Mouse (Mus musculus) stomach, embryonic 16.5 days (tissue): ENCODE measurements around the gene Pate2. TPM values are rescaled to one million over a fixed set of nuclear protein-coding genes. Genes with fewer than 3 reads are reported as not detected.

ENCODE experiments used
- ATAC-seq: fragments of 200-750 bp; cut with Nextera tagmentation; 2 replicates; pipeline ENCODE4 v1.8.0; 2017; ENCODE audit warnings: moderate number of reproducible peaks, moderate TSS enrichment; ENCODE audit not compliant: insufficient read depth, low FRiP score
- H3K27ac ChIP-seq: fragments of 300-500 bp; sonication (generic); 2 replicates; pipeline ENCODE4 v1.5.1; 2014; ENCODE audit warnings: low read length
- H3K27me3 ChIP-seq: fragments of 300-500 bp; sonication (generic); 2 replicates; pipeline ENCODE4 v1.6.1; 2014; ENCODE audit warnings: low read length, control low read depth, mixed read lengths; ENCODE audit not compliant: control insufficient read depth, insufficient read depth
- H3K36me3 ChIP-seq: fragments of 300-500 bp; sonication (generic); 2 replicates; pipeline ENCODE4 v1.6.1; 2014; ENCODE audit warnings: low read length; ENCODE audit not compliant: control insufficient read depth, insufficient read depth
- H3K4me1 ChIP-seq: fragments of 300-500 bp; sonication (generic); 2 replicates; pipeline ENCODE4 v1.6.1; 2014; ENCODE audit warnings: low read length, control low read depth, mixed read lengths; ENCODE audit not compliant: control insufficient read depth, insufficient read depth
- H3K4me2 ChIP-seq: fragments of 300-500 bp; sonication (generic); 2 replicates; pipeline ENCODE4 v1.6.1; 2014; ENCODE audit warnings: low read depth, low read length, mixed read lengths
- H3K4me3 ChIP-seq: fragments of 300-500 bp; sonication (generic); replicated peaks from 2 replicates; pipeline ENCODE4 v1.5.1; 2014; ENCODE audit warnings: mild to moderate bottlenecking, low read length
- H3K9ac ChIP-seq: fragments of 300-500 bp; sonication (generic); 2 replicates; pipeline ENCODE4 v1.6.1; 2014; ENCODE audit warnings: low read length
- H3K9me3 ChIP-seq: fragments of 300-500 bp; sonication (generic); replicated peaks from 2 replicates; pipeline ENCODE4 v1.6.1; 2016; ENCODE audit warnings: low read length, control low read depth; ENCODE audit not compliant: control insufficient read depth
- WGBS: fragments of 180-500 bp; shearing (Covaris S2); extraction: QIAGEN DNeasy Blood & Tissue Kit; methylation state at CpG from one replicate; pipeline ENCODE4 v1.1.7; 2014; 5-methylcytosine and 5-hydroxymethylcytosine counted together
- polyA plus RNA-seq: library from polyadenylated mRNA; unstranded; fragments of >200 nt; fragmentation: Nextera tagmentation; extraction: Ambion mirVana; gene quantifications from 2 replicates; pipeline ENCODE4 v1.2.1, GENCODE M21; 2015

The Pate2 gene
- polyA plus RNA-seq, 1 experiment from 2014 or later = 0.57 TPM

GRCm38 (mm10) chr9:35533266-35533665 lies 36.8 kb upstream of the Pate2 start:
- Histone ChIP-seq H3K4me1 (no peaks in the 10 kb centered on the region), H3K4me2 (no peak overlapping the region), H3K27me3 (no peaks in the 10 kb centered on the region), H3K27ac (peak overlapping the region; percentile 17; the same call in 1 of the 2 replicates), H3K9me3 (no peaks in the 10 kb centered on the region), H3K9ac (no peak overlapping the region), H3K4me3 (no peak overlapping the region), H3K36me3 (no peaks in the 10 kb centered on the region)
- WGBS = 56% methylated on average over 9 of the region's 9 CpGs
- ATAC-seq = no peak

DNA sequence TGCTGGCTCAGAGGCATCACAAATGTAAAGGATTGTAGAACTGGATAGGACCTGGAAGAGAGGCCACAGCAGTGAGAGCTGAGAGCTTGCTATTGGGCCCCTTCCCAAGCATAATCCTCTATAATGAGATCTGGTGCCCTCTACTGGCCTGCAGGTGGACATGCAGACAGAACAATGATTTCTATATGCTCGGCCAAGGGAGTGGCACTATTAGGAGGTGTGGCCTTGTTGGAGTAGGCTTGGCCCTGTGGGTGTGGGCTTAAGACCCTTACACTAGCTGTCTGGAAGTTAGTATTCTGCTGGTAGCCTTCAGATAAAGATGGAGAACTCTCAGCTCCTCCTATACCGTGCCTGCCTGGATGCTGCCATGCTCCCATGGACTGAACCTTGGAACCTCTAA lies 35.0 kb upstream of the Pate2 start:
- WGBS = 6% methylated on average over 2 of the region's 2 CpGs
- Histone ChIP-seq H3K4me2 (no peak overlapping the region), H3K9ac (no peak overlapping the region), H3K27me3 (no peaks in the 10 kb centered on the region), H3K36me3 (no peaks in the 10 kb centered on the region), H3K4me1 (no peaks in the 10 kb centered on the region), H3K27ac (no peak overlapping the region), H3K4me3 (no peak overlapping the region), H3K9me3 (no peaks in the 10 kb centered on the region)
- ATAC-seq = peak; percentile 76; the same call in 1 of the 2 replicates

GRCm38 (mm10) chr9:35535876-35536275 lies 34.2 kb upstream of the Pate2 start:
- no peak overlapping the region for H3K27ac ChIP-seq
- 68% methylated on average over 4 of the region's 4 CpGs for WGBS
- ATAC-seq = no peak

DNA sequence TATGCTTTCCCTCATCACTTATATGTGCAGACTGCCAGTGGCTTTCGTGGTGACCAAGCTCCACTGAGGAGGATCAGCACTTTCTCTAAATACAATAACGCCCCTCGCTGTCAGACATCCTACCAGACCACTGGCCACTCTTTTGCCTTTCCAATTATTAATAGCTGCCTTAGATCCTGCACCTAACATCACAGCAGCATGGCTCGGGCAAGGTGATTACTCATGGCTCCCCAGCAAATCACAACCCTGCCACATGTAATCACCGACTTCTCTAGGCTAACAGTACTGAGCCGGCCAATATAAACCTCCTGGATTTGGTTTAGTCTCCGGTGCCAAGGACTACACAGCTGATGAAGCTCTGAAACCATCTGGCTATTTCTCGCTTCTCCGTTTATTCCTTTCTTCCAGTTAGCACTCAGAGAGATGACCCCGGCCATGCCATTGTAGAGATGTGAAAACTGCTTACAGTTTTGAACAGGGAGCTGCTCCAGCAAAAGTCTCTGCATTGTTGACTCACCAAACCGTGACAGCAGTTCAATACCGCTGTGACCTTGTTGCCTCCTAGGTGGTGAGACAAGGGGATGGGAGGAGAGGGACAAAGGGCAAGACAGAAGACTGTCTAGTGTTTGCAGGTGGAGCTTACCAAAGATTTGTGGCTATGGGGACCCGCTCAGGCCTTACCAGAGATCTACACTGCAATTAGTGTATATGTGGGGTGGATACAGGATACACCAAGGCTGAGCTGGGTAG lies 30.9 kb upstream of the Pate2 start:
- Histone ChIP-seq H3K27me3 (no peaks in the 10 kb centered on the region), H3K4me2 (no peak overlapping the region), H3K36me3 (no peaks in the 10 kb centered on the region), H3K4me3 (no peak overlapping the region), H3K9me3 (no peaks in the 10 kb centered on the region), H3K27ac (no peak overlapping the region), H3K4me1 (no peaks in the 10 kb centered on the region), H3K9ac (no peak overlapping the region)
- WGBS = 60% methylated on average over 13 of the region's 13 CpGs
- ATAC-seq = no peak

More at GRCm38 (mm10) chr9:35535876-35536275, 34.2 kb upstream of the Pate2 start:
- Histone ChIP-seq H3K27me3 (no peaks in the 10 kb centered on the region), H3K4me1 (no peaks in the 10 kb centered on the region), H3K4me3 (no peak overlapping the region), H3K9me3 (no peaks in the 10 kb centered on the region), H3K9ac (no peak overlapping the region), H3K4me2 (no peak overlapping the region), H3K36me3 (no peaks in the 10 kb centered on the region)

- WGBS = 76% methylated on average over 5 of the region's 5 CpGs
- no peaks in the 10 kb centered on the region for H3K36me3 ChIP-seq
- ATAC-seq = 0 out of 2 replicates have a peak, but pooled peaks have one; percentile 43
Measured at GRCm38 (mm10) chr9:35541024-35541423, 29.1 kb upstream of the Pate2 start.

DNA sequence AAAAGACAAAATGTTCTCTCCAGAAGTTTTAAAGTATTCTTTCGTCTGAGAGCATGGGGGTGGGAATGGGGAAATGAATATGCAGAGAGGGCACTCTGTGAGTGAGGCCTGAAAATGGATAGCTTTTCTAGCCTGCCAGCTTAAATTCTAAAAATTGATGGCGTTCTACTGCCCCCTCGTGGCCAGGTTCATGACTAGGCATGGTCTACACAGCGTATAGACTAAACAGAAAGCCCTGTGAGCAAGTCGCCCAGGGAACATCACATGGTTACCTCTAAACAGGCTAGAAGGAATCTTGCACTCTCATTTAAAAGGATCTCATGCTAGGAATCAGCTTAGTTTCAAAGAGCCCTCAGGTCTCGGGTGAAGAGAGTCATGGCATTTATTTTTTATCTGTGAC lies 28.6 kb upstream of the Pate2 start:
- WGBS = 8% methylated on average over 6 of the region's 6 CpGs
- Histone ChIP-seq H3K36me3 (no peaks in the 10 kb centered on the region), H3K4me2 (no peak overlapping the region), H3K27me3 (no peaks in the 10 kb centered on the region), H3K9me3 (no peaks in the 10 kb centered on the region), H3K4me1 (no peaks in the 10 kb centered on the region), H3K27ac (no peak overlapping the region), H3K9ac (no peak overlapping the region), H3K4me3 (no peak overlapping the region)
- ATAC-seq = peak; percentile 53; the same call in 1 of the 2 replicates

More at GRCm38 (mm10) chr9:35541024-35541423, 29.1 kb upstream of the Pate2 start:
- Histone ChIP-seq H3K9me3 (no peaks in the 10 kb centered on the region), H3K4me1 (no peaks in the 10 kb centered on the region), H3K27ac (no peak overlapping the region), H3K4me2 (no peak overlapping the region), H3K4me3 (no peak overlapping the region), H3K27me3 (no peaks in the 10 kb centered on the region), H3K9ac (no peak overlapping the region)

DNA sequence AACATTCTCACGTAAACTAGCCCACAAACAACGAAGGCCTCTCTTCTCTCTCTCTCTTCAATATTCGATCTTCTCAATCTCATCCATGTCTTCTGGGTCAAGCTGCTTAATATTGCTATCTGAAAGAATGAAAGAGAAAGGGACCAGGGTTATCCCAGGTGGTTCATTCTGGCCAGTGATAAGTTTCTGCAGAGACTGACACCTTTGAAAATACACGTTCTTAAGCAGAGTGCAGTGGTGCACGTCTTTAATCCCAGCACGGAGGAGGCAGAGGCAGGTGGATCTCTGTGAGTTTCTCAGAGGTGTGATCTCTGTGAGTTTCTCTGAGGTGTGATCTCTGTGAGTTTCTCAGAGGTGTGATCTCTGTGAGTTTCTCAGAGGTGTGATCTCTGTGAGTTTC lies 28.1 kb upstream of the Pate2 start:
- no peaks in the 10 kb centered on the region for H3K27me3 ChIP-seq
- no peaks in the 10 kb centered on the region for H3K9me3 ChIP-seq
- no peaks in the 10 kb centered on the region for H3K36me3 ChIP-seq
- 66% methylated on average over 6 of the region's 6 CpGs for WGBS
- H3K27ac ChIP-seq = no peak overlapping the region
- no peak for ATAC-seq
- no peaks in the 10 kb centered on the region for H3K4me1 ChIP-seq
- H3K9ac ChIP-seq = no peak overlapping the region
- H3K4me2 ChIP-seq = no peak overlapping the region
- H3K4me3 ChIP-seq = no peak overlapping the region

GRCm38 (mm10) chr9:35543099-35543860 lies 26.8 kb upstream of the Pate2 start:
- H3K4me2 ChIP-seq = no peak overlapping the region
- no peak overlapping the region for H3K27ac ChIP-seq
- no peak overlapping the region for H3K4me3 ChIP-seq
- H3K9ac ChIP-seq = no peak overlapping the region
- no peak for ATAC-seq
- H3K9me3 ChIP-seq = no peaks in the 10 kb centered on the region
- H3K4me1 ChIP-seq = no peaks in the 10 kb centered on the region
- H3K27me3 ChIP-seq = no peaks in the 10 kb centered on the region
- no peaks in the 10 kb centered on the region for H3K36me3 ChIP-seq
- WGBS = 79% methylated on average over 14 of the region's 14 CpGs

GRCm38 (mm10) chr9:35544666-35545065 lies 25.4 kb upstream of the Pate2 start:
- no peak overlapping the region for H3K9ac ChIP-seq
- H3K27ac ChIP-seq = no peak overlapping the region
- no peaks in the 10 kb centered on the region for H3K9me3 ChIP-seq
- H3K27me3 ChIP-seq = no peaks in the 10 kb centered on the region
- ATAC-seq = no peak
- no peak overlapping the region for H3K4me3 ChIP-seq
- H3K36me3 ChIP-seq = no peaks in the 10 kb centered on the region
- H3K4me2 ChIP-seq = no peak overlapping the region
- no peaks in the 10 kb centered on the region for H3K4me1 ChIP-seq
- 73% methylated on average over 2 of the region's 2 CpGs for WGBS
